Mouse (Mus musculus) heart, embryonic 14.5 days (tissue): Measurements from ENCODE around the gene Lat. TPM values are rescaled to one million over a fixed set of nuclear protein-coding genes. Genes with fewer than 3 reads are reported as not detected.
A peak's percentile ranks its signal among the peaks of the same experiment; 100 is the strongest.
"Not testable (repeated sequence)": the region's sequence is repeated elsewhere in the genome, so short reads cannot be mapped to it uniquely, and the experiment has no call there.

Experiments used
- ATAC-seq: fragments of 200-750 bp; cut with Nextera tagmentation; 2 replicates; pipeline ENCODE4 v1.8.0; 2017; ENCODE audit warnings: low read depth, moderate TSS enrichment; ENCODE audit not compliant: insufficient number of reproducible peaks, insufficient read depth, low FRiP score
- H3K27ac ChIP-seq, 2 experiments: fragments of 200-500 bp in 1 of 2; fragments of 300-500 bp in 1 of 2; sonication (generic) in 1 of 2; replicated peaks in 1 of 2; 2 replicates each; pipeline ENCODE4 v1.5.1; 2012 to 2014; ENCODE audit warnings: low read depth in 2 of 2, low read length in 2 of 2, control low read depth in 1 of 2, mild to moderate bottlenecking in 1 of 2, mixed read lengths in 1 of 2; ENCODE audit not compliant: control insufficient read depth in 1 of 2, insufficient read depth in 1 of 2
- H3K27me3 ChIP-seq: fragments of 300-500 bp; sonication (generic); 2 replicates; pipeline ENCODE4 v1.6.1; 2014; ENCODE audit warnings: mild to moderate bottlenecking, low read length, control low read depth; ENCODE audit not compliant: control insufficient read depth, insufficient read depth
- H3K36me3 ChIP-seq: fragments of 300-500 bp; sonication (generic); 2 replicates; pipeline ENCODE4 v1.6.1; 2014; ENCODE audit warnings: mild to moderate bottlenecking, control low read depth, low read length, mixed read lengths; ENCODE audit not compliant: control insufficient read depth, insufficient read depth
- H3K4me1 ChIP-seq, 2 experiments: fragments of 200-500 bp in 1 of 2; fragments of 300-500 bp in 1 of 2; sonication (generic) in 1 of 2; 2 replicates each; pipeline ENCODE4 v1.6.1; 2012 to 2014; ENCODE audit warnings: low read length in 2 of 2, control low read depth in 1 of 2, mixed read lengths in 1 of 2; ENCODE audit not compliant: control insufficient read depth in 2 of 2, insufficient read depth in 2 of 2
- H3K4me2 ChIP-seq: fragments of 300-500 bp; sonication (generic); 2 replicates; pipeline ENCODE4 v1.6.1; 2014; ENCODE audit warnings: mild to moderate bottlenecking, low read length
- H3K4me3 ChIP-seq, 2 experiments: fragments of 200-500 bp in 1 of 2; fragments of 300-500 bp in 1 of 2; sonication (generic) in 1 of 2; 2 replicates each; pipeline ENCODE4 v1.5.1; 2012 to 2014; ENCODE audit warnings: low read length in 2 of 2, mild to moderate bottlenecking in 2 of 2, control low read depth in 1 of 2, low read depth in 1 of 2, moderate library complexity in 1 of 2; ENCODE audit not compliant: control insufficient read depth in 1 of 2, insufficient read depth in 1 of 2
- H3K9ac ChIP-seq: fragments of 300-500 bp; sonication (generic); 2 replicates; pipeline ENCODE4 v1.6.1; 2014; ENCODE audit warnings: mild to moderate bottlenecking, low read length
- H3K9me3 ChIP-seq: fragments of 300-500 bp; sonication (generic); 2 replicates; pipeline ENCODE4 v1.6.1; 2016; ENCODE audit warnings: low read length, control low read depth; ENCODE audit not compliant: control insufficient read depth
- WGBS: fragments of 180-500 bp; shearing (Covaris S2); extraction: QIAGEN DNeasy Blood & Tissue Kit; methylation state at CpG from one replicate; pipeline ENCODE4 v1.1.7; 2014; 5-methylcytosine and 5-hydroxymethylcytosine counted together
- polyA plus RNA-seq: library from polyadenylated mRNA; unstranded; fragments of >200 nt; fragmentation: Nextera tagmentation; extraction: Ambion mirVana; gene quantifications from 2 replicates; pipeline ENCODE4 v1.2.1, GENCODE M21; 2014

The Lat gene
- polyA plus RNA-seq, 1 experiment from 2014 or later = 3.4 TPM

DNA sequence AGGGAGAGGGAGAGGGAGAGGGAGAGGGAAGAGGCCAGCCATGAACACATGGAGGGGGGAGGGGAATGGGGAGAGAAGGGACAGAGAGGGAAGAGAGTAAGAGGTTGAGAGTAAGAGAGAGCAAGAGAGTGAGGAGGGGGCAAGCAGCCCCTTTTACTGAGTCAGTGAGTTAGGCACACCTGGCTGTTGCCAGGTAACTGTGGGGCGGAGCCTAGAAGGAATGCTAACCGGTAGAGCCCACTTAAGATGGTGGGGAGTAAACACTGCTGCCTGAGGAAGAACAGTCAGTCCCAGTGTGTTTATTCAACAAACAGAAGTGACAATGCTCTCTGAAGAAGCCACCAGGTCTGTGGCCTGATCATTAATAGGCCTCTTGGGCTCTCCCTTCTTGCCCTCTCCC, 38.7 kb downstream of the Lat start:
- H3K4me1 ChIP-seq = no peaks in the 10 kb centered on the region
- H3K27me3 ChIP-seq = 0 out of 2 replicates have a peak, but pooled peaks cover 4% of the 10 kb centered on the region
- no peak overlapping the region for H3K4me3 ChIP-seq
- no peak overlapping the region for H3K4me2 ChIP-seq
- 46% methylated on average over 2 of the region's 2 CpGs for WGBS
- no peak for ATAC-seq
- no peak overlapping the region for H3K9ac ChIP-seq
- H3K9me3 ChIP-seq = no peaks in the 10 kb centered on the region
- no peaks in the 10 kb centered on the region for H3K36me3 ChIP-seq
- no peak overlapping the region for H3K27ac ChIP-seq

- no peaks in the 10 kb centered on the region for H3K9me3 ChIP-seq
- no peak overlapping the region for H3K4me2 ChIP-seq
- 80% methylated on average over 9 of the region's 9 CpGs for WGBS
- no peak overlapping the region for H3K27ac ChIP-seq
- ATAC-seq = no peak
- H3K9ac ChIP-seq = no peak overlapping the region
- H3K4me3 ChIP-seq = no peak overlapping the region
- H3K27me3 ChIP-seq = 0 out of 2 replicates have a peak, but pooled peaks cover 4% of the 10 kb centered on the region
- no peaks in the 10 kb centered on the region for H3K36me3 ChIP-seq
- H3K4me1 ChIP-seq = no peaks in the 10 kb centered on the region
Observed at GRCm38 (mm10) chr7:126329907-126330645, 39.3 kb downstream of the Lat start.

- H3K9me3 ChIP-seq, H3K36me3 ChIP-seq, H3K4me1 ChIP-seq, H3K27ac ChIP-seq, H3K4me2 ChIP-seq, H3K27me3 ChIP-seq, ATAC-seq, H3K4me3 ChIP-seq, H3K9ac ChIP-seq: not testable (repeated sequence)
- 76% methylated on average over 5 of the region's 6 CpGs for WGBS
Observed at GRCm38 (mm10) chr7:126328848-126329247, 40.5 kb downstream of the Lat start.

DNA sequence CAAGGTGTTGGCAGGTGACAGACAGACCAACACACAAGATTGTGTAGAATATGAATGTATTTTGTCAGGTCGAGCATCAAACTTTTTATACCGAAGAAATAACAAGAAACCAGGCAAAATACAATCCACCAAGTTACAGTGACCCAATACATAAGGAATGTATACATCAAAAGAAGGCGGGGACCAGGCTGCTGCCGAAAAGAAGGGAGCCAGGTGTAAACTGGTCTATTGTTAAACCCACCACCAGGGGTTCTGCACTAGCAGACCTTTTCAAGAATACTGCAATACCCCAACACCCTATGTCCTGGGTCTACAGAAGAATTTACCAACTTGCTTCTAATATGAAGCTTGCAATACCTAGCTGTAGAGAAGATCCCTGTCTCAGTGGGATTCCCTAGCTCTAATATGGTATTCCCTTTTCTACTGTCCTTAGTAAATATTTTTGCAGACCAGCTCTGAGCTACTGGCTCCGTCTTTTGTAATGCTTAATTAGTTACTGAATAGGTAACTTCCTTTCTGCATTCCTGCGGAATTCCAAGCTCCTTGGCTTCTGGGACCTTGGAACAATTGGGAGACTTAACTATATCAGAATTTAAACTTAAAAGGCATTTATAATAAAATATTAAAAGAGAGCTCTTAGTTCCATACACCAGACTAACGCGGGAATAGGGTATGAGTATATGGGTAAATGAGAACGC, 43.6 kb downstream of the Lat start:
- H3K9me3 ChIP-seq, H3K27ac ChIP-seq, H3K27me3 ChIP-seq, H3K4me1 ChIP-seq, ATAC-seq, H3K4me2 ChIP-seq, H3K4me3 ChIP-seq, H3K36me3 ChIP-seq, H3K9ac ChIP-seq: not testable (repeated sequence)
- 23% methylated on average over 9 of the region's 9 CpGs for whole genome bisulfite sequencing

GRCm38 (mm10) chr7:126324791-126325190, 44.6 kb downstream of the Lat start:
- no peaks in the 10 kb centered on the region for H3K36me3 ChIP-seq
- WGBS = 20% methylated on average over 3 of the region's 3 CpGs
- H3K27me3 ChIP-seq = 0 out of 2 replicates have a peak, but pooled peaks cover 4% of the 10 kb centered on the region
- no peaks in the 10 kb centered on the region for H3K4me1 ChIP-seq
- H3K9me3 ChIP-seq = no peaks in the 10 kb centered on the region
- peak overlapping the region; percentile 48 for H3K9ac ChIP-seq
- H3K27ac ChIP-seq = peak overlapping the region in 1 of 2 experiments; percentile 53; a peak in 1 of 4 replicates
- H3K4me3 ChIP-seq = 0 out of 4 replicates have a peak overlapping the region, but pooled peaks of 1 of the 2 experiments have one; percentile 16
- peak; percentile 61; the same call in 1 of the 2 replicates for ATAC-seq
- peak overlapping the region; percentile 46 for H3K4me2 ChIP-seq

GRCm38 (mm10) chr7:126323729-126324128, 45.6 kb downstream of the Lat start:
- Histone ChIP-seq H3K4me1 (no peaks in the 10 kb centered on the region), H3K9ac (0 out of 2 replicates have a peak overlapping the region, but pooled peaks have one; percentile 48), H3K36me3 (no peaks in the 10 kb centered on the region), H3K27ac (no peak overlapping the region), H3K27me3 (0 out of 2 replicates have a peak, but pooled peaks cover 4% of the 10 kb centered on the region), H3K4me2 (peak overlapping the region; percentile 46), H3K4me3 (peak overlapping the region in 1 of 2 experiments; percentile 16; a peak in 3 of 4 replicates), H3K9me3 (no peaks in the 10 kb centered on the region)
- no peak for ATAC-seq
- 7% methylated on average over 11 of the region's 11 CpGs for WGBS

- no peaks in the 10 kb centered on the region for H3K36me3 ChIP-seq
- H3K4me3 ChIP-seq = no peak overlapping the region
- no peak overlapping the region for H3K27ac ChIP-seq
- H3K4me2 ChIP-seq = no peak overlapping the region
- H3K4me1 ChIP-seq = no peaks in the 10 kb centered on the region
- WGBS = 72% methylated on average over 8 of the region's 8 CpGs
- H3K9me3 ChIP-seq = peaks cover 5% of the 10 kb centered on the region; the same call in 1 of the 2 replicates
- H3K9ac ChIP-seq = no peak overlapping the region
- no peaks in the 10 kb centered on the region for H3K27me3 ChIP-seq
- no peak for ATAC-seq
Observed at GRCm38 (mm10) chr7:126314273-126314672, 55.1 kb downstream of the Lat start.
